Mouse (Mus musculus): ENCODE results near the gene Plppr3.

Gene Plppr3

DNA sequence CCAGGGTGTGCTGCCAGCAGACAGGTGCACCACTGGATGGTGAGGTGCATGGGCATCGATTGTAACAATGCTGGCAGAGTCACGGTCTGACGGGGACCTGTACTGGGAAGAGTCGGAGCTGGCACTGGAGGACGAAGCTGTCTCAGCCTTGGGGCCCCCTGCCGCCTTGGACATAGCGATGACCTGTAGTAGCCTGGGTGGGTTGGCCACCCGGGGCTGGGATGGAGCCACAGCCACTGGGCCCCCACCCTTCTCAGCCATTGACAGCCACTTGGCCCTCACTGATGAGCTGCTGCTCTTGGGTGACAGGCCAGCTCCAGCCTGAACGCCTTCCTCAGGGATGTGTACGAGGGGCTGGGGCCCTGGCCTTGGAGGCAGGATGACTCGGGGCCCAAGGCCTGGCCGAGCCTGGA is 9.2 kb downstream of the Plppr3 start:
- no peak for DNase-seq

GRCm38 (mm10) chr10:79864351-79865188 is 9.9 kb downstream of the Plppr3 start:
- DNase-seq: no peak

DNA sequence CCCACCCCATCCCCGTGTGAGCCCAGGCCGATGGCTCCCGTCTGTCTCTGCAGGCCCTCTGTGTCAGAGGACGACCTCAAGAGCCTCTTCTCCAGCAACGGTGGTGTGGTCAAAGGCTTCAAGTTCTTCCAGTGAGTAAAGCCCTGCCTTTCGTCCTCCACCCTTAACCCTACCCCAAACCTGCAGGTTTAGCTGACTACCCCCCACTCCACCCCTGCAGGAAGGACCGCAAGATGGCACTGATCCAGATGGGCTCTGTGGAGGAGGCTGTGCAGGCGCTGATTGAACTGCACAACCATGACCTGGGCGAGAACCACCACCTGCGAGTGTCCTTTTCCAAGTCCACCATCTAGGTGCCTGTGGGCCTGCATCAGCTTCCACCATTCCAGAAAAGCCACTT is 11.5 kb downstream of the Plppr3 start:
- no peak for DNase-seq

- no peak for DNase-seq
Measured at GRCm38 (mm10) chr10:79862049-79862788, 12.2 kb downstream of the Plppr3 start.

DNA sequence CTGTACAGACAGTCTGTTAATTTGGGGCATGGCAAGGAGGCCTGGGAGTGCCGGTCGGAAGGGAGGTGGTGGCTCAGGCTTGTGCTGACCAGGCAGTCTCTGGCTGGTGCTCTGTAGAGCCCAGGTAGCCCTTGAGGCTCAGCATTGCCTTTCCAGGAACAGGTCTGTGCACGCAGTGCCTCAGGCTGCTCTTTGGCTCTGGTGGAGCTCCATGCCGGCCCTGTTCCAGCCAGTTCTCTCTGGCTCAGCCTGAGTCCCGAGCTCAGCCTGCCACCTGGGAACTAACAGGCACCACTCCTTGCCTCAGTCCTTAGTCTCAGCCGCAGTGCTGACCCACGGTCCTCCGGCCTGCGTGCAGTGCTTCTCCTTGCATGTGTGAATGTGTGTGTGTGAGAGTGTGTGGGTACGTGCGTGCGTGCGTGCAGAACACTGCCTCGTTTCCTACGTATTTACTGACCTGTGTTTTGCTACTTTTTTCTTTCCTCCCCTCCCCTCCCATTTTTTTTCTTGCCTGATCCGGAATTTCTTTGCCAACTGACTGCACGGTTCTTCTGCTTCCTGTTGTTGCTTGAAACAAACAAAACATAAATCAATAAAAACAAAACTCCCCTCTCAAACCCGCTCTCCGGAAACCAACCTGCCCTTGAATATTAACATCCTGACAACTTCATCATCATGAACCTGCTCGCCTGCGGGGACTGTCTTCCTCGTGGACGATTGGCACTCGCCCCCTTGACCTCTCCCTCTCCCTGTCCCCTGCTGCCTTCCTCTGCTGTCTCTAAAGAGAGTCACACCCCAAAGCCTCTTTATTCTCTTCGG is 13.0 kb downstream of the Plppr3 start:
- peak; percentile 85 for DNase-seq

GRCm38 (mm10) chr10:79860079-79860911 is 14.1 kb downstream of the Plppr3 start:
- peak; percentile 24 for DNase-seq

- DNase-seq: peak; percentile 36
Measured at GRCm38 (mm10) chr10:79859116-79859515, 15.3 kb downstream of the Plppr3 start.

- DNase-seq: peak; percentile 73
Measured at GRCm38 (mm10) chr10:79858416-79859074, 15.9 kb downstream of the Plppr3 start.

DNA sequence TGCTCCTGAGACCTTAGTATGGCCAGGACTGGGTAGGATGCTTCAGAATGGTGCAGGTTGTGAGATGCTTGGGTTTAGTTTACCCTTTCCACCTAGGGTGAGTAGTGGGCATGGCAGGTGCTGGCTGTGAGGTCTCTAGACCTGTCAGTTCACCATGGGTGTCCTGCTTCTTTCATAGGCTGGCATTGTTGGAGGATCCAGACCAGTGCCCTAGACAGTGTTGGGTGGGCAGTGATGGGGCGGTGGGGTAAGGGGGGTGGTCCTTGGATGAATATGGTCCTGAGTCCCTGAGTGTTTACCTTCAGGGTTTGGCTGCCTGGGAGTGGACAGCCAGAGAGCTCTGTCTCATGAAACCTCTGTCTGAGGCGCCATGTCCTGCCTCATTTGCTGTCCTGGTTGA is 16.5 kb downstream of the Plppr3 start:
- no peak for DNase-seq

- peak; percentile 82 for DNase-seq
Measured at GRCm38 (mm10) chr10:79857452-79857811, 17.0 kb downstream of the Plppr3 start.

DNA sequence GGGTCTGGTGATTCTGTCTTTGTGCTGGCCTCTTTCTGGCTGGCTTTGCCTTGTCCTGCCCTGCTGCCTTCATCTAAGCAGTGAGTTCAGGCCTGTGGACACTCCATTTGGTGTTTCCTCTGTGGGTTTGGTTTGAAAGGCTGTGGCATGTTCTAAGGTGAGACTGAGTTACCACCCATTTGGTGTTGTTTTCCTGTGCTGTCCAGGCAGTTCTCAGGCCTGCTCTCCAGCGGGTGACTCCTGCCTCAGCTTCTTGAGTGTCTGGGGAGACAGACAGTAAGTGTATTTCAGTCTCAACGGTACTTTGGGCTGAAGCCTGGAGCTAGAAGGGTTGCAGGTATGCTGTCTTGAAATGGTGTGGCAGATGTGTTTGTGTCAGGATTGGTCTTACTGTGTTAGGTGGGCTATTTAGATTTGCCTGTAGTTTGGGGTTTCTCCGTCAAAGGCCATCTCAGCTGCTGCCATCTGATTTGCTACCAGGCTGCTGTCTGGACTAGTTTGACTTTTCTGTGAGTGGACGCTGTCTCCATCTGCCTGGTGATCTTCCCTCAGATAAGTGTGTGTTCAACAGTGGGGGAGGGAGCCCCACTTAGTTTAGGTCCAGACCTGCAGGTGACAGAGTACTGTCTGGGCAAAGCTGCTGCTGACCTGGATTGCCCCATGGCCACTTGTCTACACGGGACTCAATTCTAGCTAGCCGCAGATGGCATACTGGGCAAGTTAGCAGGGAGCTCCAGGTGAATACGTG is 17.6 kb downstream of the Plppr3 start:
- peak; percentile 33 for DNase-seq

DNA sequence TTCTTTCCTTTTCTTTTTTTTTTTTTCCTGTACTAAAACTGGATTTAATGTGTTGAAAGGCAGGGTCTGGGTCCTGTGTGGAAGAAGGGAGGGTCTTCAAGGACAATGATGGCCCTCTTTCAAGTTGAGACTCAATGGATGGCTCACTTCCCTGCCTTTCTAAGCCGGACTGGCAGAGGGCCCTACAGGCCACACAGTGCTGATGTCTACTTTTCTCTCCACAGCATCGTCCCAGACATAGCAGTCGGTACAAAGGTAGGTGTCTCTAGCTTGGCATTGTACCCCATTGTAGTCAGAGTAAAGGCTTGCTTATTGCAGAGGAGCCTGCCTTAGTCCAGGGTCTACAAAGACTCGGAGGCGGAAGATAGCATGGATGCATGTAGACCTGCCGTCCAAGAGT is 18.2 kb downstream of the Plppr3 start:
- no peak for DNase-seq

DNA sequence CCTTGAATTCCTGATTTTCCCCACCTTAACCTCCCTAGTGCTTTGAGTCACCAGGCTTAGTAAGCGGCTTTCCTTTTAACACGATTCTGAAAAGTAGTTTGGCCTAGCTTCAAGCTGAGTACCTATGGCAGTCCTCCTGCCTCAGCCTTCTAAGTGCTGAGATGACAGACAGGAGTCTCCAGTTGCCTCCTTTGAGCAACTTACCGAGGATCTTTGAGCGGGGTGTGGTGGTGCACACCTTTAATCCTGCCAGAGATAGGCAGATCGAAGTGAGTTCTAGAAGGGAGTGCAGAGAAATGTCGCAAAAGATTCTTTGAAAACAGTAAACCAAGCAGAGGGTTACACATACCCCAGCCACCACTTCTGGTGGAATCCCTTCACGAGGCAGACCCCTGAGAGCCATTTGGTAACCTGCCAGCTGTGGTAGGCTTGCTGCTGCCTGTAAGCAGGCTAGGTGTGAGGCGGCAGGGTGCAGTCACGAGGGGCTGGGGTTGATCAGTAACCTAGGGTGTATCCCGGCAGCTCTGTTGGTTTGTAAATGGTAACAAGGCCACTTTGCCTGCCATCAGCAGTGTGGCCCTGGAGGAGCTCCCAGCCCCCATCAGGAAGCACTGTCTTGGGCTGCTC is 18.8 kb downstream of the Plppr3 start:
- DNase-seq: peak; percentile 96

GRCm38 (mm10) chr10:79854801-79855541 is 19.5 kb downstream of the Plppr3 start:
- peak; percentile 67 for DNase-seq

GRCm38 (mm10) chr10:79853860-79854795 is 20.3 kb downstream of the Plppr3 start, which contains the start of gene Ptbp1:
Gene Ptbp1 (plus strand): TSS chr10:79854427.
- DNase-seq: peak; percentile 99

DNA sequence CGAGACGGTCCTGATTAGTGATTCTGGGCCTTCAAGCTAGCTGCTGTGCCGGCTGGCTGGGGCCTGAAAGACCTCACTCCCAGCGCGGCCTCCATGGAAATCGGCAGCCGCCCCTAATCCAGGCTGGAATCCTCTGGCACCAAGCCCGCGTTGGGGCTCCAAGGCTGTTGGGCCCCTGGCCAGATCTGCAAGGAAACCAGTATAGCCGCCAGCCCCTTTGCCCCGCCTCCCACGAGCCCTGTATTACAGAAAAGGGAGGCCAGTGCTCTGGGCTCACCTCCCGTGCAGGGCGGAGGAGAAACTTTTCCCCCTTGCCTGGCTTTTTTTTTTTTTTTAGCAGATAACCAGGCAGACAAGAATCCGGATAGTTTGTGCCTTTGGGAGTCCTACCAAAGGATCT is 21.0 kb downstream of the Plppr3 start:
- DNase-seq: peak; percentile 95

DNA sequence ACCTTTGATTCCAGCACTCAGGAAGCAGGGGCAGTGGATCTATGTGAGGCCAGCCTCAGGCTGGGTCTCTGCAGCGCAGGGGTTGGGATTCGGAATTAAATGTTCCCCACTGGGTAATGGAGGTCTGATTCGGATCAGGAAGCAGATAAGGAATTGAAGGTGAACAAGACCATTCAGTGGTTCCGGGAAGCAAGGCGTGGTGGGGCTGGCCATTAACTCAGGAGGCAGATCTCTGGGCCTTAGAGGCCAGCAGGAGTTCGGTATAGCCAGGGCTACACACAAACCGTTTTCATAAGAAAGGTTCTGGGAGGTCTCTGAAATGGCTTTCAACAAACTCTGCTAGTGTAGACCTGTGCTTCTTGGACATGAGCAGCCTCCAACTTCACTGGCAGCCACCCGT is 21.6 kb downstream of the Plppr3 start:
- DNase-seq: no peak

DNA sequence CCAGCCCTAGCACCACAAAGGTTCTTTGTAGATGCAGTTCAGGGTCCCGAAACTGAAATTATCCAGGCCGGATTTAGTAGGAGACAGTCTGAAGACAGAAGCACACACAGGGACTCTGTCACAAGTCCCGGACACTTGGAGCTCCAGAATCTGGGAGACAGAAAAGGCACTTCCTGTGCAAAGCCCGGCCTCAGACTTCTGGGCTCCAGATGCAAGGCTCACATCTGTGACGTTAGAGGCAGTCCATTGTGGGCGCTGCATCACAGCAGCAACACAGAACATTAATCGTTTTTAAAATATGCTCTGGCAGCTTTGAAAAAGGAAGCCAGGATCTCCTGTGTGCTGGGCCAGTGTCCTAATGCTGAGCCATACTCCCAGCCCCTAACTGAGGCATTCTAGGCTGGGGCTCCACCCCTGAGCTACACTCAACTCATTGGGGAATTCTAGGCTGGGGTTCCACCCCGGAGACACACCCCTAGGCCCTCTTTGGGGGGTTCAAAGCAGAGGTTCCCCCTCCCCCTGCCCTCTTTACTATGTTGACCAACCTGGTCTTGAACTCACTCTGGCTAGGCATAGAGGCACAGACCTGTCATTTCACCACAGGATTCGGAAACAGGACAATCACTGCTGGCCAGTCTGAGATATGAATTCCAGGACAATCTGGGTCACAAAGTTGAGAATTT is 22.2 kb downstream of the Plppr3 start:
- peak; percentile 76 for DNase-seq

Measured in kidney, adult 11 months (tissue).